Mouse (Mus musculus): Measurements from ENCODE around the gene Nfib.

Gene Nfib

GRCm38 (mm10) chr4:82704841-82705794, at the start of gene Nfib:
TSS of gene Nfib (minus strand) at chr4:82705750.
- no peak for DNase-seq

GRCm38 (mm10) chr4:82735764-82736163, 30.2 kb upstream of the Nfib start:
- DNase-seq = no peak

DNA sequence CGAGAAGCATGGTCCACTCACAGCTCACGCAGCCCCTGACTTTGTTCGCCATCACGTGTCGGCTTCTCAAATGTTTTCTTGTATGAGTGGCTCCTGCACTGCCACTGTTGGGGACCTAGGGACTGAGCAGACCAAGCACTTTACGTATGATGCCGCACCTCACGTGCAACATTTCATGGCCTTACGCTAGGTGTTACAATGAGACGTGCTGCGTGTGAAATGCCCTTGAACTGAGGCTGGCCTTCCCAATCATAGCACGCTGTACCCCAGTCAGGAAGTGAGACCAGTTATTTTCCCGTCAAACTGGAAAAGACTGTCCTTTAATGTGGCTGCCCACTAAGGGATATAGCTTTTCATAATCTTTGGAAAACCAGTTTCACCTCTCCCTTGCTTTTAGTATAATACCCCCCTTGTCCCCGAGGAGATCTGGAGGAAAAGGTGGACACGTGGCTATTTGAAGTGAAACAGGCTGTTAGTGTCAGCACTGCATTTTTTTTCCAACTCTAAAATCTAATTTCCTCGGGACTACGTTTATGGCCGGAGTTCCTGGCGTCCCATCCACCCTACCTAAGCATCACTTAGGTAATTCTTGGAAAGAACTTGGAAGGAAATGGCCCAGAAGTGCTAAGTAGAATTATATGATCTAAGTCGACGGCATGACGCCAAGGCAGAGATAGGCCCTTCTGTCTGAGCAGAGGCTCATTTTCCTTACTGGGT, 29.4 kb upstream of the Nfib start:
- DNase-seq = no peak

DNA sequence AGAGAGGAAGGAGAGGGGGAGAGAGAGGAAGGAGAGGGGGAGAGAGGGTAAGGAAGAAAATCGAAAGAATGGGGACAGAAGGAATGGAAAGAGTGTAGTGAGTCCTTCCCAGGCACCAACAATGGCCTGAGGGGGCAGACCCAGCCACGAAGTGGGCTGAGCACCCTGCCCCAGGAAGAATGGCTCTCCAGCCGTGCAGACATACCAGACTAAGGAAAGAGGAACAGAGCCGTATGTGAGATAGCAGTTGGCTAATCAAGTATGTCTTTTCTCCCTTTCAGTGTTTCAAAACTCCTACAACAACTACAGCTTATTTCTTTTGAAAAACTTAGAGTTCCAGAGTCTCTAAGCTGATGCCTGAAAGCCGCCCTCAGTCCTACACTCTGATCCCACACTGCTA, 28.8 kb upstream of the Nfib start:
- DNase-seq = no peak

- no peak for DNase-seq
Observed at GRCm38 (mm10) chr4:82733636-82734035, 28.1 kb upstream of the Nfib start.

GRCm38 (mm10) chr4:82730248-82730887, 24.8 kb upstream of the Nfib start:
- DNase-seq = no peak

DNA sequence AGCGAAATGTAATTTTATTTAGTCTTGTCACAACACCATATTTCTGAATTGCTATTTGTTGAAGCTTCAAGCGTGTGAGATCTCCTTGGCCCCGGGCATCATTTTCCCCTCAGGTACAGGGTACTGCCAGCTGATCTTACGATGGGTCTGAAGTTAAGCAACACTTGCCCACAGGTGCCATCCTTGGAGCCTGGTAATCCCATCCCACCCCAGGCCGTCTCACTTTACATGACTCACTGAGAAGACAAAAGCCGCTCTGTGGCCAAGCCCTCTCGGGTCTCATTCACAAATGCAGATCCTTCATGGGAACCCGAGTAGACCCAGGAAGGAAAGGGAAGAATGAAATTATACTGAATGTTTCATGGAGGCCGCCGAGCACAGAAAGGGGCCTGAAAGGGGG, 18.5 kb upstream of the Nfib start:
- no peak for DNase-seq

GRCm38 (mm10) chr4:82723048-82723447, 17.5 kb upstream of the Nfib start:
- no peak for DNase-seq

DNA sequence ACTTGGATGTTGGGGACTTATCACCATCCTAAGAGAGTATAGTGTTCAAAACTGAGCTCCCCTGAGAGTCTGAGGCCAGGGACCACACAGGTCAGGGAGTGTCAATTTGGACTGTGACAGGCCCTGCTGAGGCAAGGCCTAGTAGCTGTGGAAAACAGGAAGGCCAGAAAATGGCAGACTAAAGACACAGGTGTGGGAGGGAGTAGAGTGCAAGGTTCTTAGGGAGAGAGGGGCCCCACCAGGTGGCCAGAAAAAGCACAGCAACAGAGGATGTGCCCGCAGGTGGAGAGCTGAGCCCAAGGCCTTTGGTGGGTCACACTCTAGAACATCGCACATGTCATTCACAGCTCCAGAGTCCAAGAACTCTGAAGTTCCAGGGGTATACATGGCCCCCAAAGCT, 10.3 kb upstream of the Nfib start:
- no peak for DNase-seq

- no peak for DNase-seq
Observed at GRCm38 (mm10) chr4:82711611-82712295, 6.2 kb upstream of the Nfib start.

- DNase-seq = no peak
Observed at GRCm38 (mm10) chr4:82709666-82710065, 4.1 kb upstream of the Nfib start.

DNA sequence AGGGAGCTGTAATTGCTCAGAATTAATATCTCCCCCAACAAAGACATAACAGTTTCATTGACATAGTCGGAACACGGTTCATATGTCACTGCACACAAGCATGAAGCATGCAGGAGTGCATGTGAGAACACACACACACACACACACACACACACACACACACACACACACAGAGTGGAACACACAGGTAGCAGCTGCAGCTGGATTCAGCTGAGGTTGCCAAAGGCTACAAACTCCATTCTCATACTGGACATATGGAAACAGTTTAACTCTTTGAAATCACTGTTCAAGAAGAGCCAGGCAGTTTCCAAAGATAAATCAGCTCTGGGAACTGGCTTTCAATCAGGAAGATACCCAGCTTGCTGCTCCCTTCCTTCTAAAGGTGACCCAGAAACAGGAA, 462 bp upstream of the Nfib start:
- DNase-seq = no peak

- DNase-seq = no peak
Observed at GRCm38 (mm10) chr4:82704079-82704830, 1.3 kb downstream of the Nfib start.

GRCm38 (mm10) chr4:82702808-82703207, 2.7 kb downstream of the Nfib start:
- DNase-seq = no peak

GRCm38 (mm10) chr4:82699504-82699903, 6.0 kb downstream of the Nfib start:
- DNase-seq = no peak

DNA sequence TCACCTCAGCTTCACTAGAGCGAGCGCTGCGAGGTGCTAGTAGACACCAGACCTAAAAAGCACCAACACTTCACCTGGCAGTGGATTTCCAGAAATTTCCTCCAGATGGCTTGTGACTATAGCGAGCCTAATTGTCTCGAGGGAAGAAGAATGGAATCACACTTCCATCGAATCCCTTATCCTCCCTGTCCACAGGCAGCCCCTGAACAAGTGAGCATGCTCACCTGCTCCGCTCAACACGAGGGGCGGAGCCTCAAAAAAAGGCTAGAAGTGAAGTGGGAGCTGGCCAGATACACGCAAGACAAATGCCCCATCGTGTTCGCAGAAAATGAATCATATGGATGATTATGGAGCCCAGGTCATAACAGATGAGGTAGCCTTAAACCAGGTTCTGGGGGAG, 6.9 kb downstream of the Nfib start:
- no peak for DNase-seq

DNA sequence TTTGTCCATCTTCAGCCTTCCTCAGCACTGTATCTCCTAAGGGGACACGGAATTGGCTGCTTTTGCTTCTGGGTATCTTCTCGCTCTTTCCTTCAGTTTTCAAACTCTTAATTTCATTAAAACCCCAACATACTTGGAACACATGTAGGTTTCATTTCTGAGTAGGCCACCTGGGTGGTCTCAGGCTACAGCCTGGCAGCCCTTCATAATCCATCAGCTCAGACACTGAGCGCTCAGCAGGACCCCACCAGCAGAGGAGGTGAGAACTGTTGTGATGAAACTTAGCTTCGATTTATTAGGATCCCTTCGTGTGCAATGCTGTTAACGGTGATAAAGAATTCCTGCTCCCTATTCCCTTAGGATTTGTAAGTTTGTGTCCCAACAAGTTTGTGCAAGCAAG, 8.4 kb downstream of the Nfib start:
- DNase-seq = no peak

GRCm38 (mm10) chr4:82695760-82696501, 9.6 kb downstream of the Nfib start:
- DNase-seq = no peak

- no peak for DNase-seq
Observed at GRCm38 (mm10) chr4:82692009-82692326, 13.6 kb downstream of the Nfib start.

- DNase-seq = no peak
Observed at GRCm38 (mm10) chr4:82691126-82692008, 14.2 kb downstream of the Nfib start.

- peak; percentile 73 to 79 for DNase-seq
Observed at GRCm38 (mm10) chr4:82690267-82690666, 15.3 kb downstream of the Nfib start.

Data from cerebellum, postnatal 36 days (tissue).